In genomic region chr3:38045523-38045922, GRCm38 (mm10) we compare ENCODE assay signal across 12 mouse cellular contexts.
DNase-seq lines count a peak whose midpoint lies in the region; ATAC-seq and TF ChIP-seq lines count a peak whose summit lies in the region.
"Had no signal": no experiment of that assay in that cellular context is flagged by ENCODE, and none has a peak within 500 bp of the region (broad histone marks: within the 10 kb centered on the region; RNA-seq: fewer than 3 reads in every experiment).

No protein-coding gene starts in this region.

- H3K9ac ChIP-seq in kidney, embryonic 16.5 days (replicated peaks; ENCODE audit: low read length), result peak overlapping the region; percentile 22; the same call in 1 of the 2 replicates
- no peak overlapping the region for H3K9ac ChIP-seq in lung, postnatal 0 days (replicated peaks; ENCODE audit: low read depth)
- H3K9ac ChIP-seq: heart, embryonic 15.5 days; intestine, embryonic 15.5 days had no signal

- no peak for TF ChIP-seq EP300 in lung, postnatal 0 days (IDR thresholded peaks at IDR 0.05)

- no peak overlapping the region for H3K4me2 ChIP-seq in kidney, embryonic 16.5 days (replicated peaks; ENCODE audit: low read depth, low read length)
- H3K4me2 ChIP-seq in lung, postnatal 0 days (replicated peaks; ENCODE audit: low read depth, low read length), result no peak overlapping the region
- H3K4me2 ChIP-seq in myocyte (ENCODE audit: low read depth), result peak overlapping the region; percentile 33
- H3K4me2 ChIP-seq: heart, embryonic 15.5 days; intestine, embryonic 15.5 days had no signal

- no peaks in the 10 kb centered on the region for H3K9me3 ChIP-seq in kidney, embryonic 16.5 days (ENCODE audit: low read length)
- no peaks in the 10 kb centered on the region for H3K9me3 ChIP-seq in lung, postnatal 0 days (ENCODE audit: low read length)
- H3K9me3 ChIP-seq: heart, embryonic 15.5 days; intestine, embryonic 15.5 days had no signal

- no peak for ATAC-seq in kidney, embryonic 16.5 days (ENCODE audit: low FRiP score, low TSS enrichment)
- no peak for ATAC-seq in lung, postnatal 0 days
- no peak for ATAC-seq in inflammation-experienced regulatory T-cells, adult 6 months
- ATAC-seq: intestine, embryonic 15.5 days had no signal

- H3K79me2 ChIP-seq in myocyte (ENCODE audit: control insufficient read depth, insufficient read depth), result no peaks in the 10 kb centered on the region

- H3K36me3 ChIP-seq in kidney, embryonic 16.5 days (ENCODE audit: insufficient read depth, low read length), result no peaks in the 10 kb centered on the region
- H3K36me3 ChIP-seq in lung, postnatal 0 days (ENCODE audit: insufficient read depth, low read length), result no peaks in the 10 kb centered on the region
- no peaks in the 10 kb centered on the region for H3K36me3 ChIP-seq in myocyte (ENCODE audit: control insufficient read depth, insufficient read depth)
- H3K36me3 ChIP-seq: heart, embryonic 15.5 days; intestine, embryonic 15.5 days had no signal

- no peak overlapping the region for H3ac ChIP-seq in myocyte (ENCODE audit: control insufficient read depth, insufficient read length)

- 51% methylated on average over 6 of the region's 6 CpGs for WGBS in kidney, embryonic 16.5 days
- 40% methylated on average over 6 of the region's 6 CpGs for WGBS in lung, postnatal 0 days

- no peak for TF ChIP-seq POLR2A in myocyte (IDR thresholded peaks at IDR 0.05; ENCODE audit: insufficient read length, low read depth)

- H3K27ac ChIP-seq in kidney, embryonic 16.5 days (ENCODE audit: low read length), result no peak overlapping the region
- H3K27ac ChIP-seq in lung, postnatal 0 days (ENCODE audit: low read length), result no peak overlapping the region
- H3K27ac ChIP-seq: heart, embryonic 15.5 days; intestine, embryonic 15.5 days had no signal

- peaks cover 40% of the 10 kb centered on the region for H3K4me1 ChIP-seq in kidney, embryonic 16.5 days (ENCODE audit: insufficient read depth, low read length)
- peaks cover 7% of the 10 kb centered on the region; the same call in 1 of the 2 replicates for H3K4me1 ChIP-seq in lung, postnatal 0 days (ENCODE audit: insufficient read depth, low read depth, low read length)

- H3K4me3 ChIP-seq in kidney, embryonic 16.5 days (ENCODE audit: low read length), result no peak overlapping the region
- H3K4me3 ChIP-seq in lung, postnatal 0 days (ENCODE audit: low read depth, low read length), result no peak overlapping the region
- H3K4me3 ChIP-seq in myocyte, result no peak overlapping the region
- H3K4me3 ChIP-seq: heart, embryonic 15.5 days; intestine, embryonic 15.5 days had no signal

- TF ChIP-seq CTCF in lung, postnatal 0 days (IDR thresholded peaks at IDR 0.05), result peak; percentile 60

- H3K27me3 ChIP-seq in kidney, embryonic 16.5 days (ENCODE audit: insufficient read depth, low read length), result no peaks in the 10 kb centered on the region; the same call in 1 of the 2 replicates
- no peaks in the 10 kb centered on the region for H3K27me3 ChIP-seq in lung, postnatal 0 days (replicated peaks; ENCODE audit: insufficient read depth, low read length)
- no peaks in the 10 kb centered on the region for H3K27me3 ChIP-seq in myocyte (ENCODE audit: control insufficient read depth, insufficient read depth, insufficient read length)
- H3K27me3 ChIP-seq: intestine, embryonic 15.5 days had no signal

- DNase-seq in cerebellum, postnatal 25 days, result peak; percentile 19 to 44
- DNase-seq in cerebellum, adult 9-10 months, result no peak
- no peak for DNase-seq in kidney, adult 18-20 months
- DNase-seq in lung, postnatal 0 days (ENCODE audit: low spot score), result peak; percentile 12
- no peak for DNase-seq in lung, postnatal 25 days (ENCODE audit: low spot score)
- DNase-seq: liver; right cerebral cortex, adult 18-20 months had no signal

TF ChIP-seq in myocyte, 11 proteins besides CTCF, POLR2A, EP300 and RAD21:
- TF ChIP-seq CEBPB (IDR thresholded peaks at IDR 0.05; ENCODE audit: insufficient read depth, poor library complexity, severe bottlenecking) (no peak), USF1 (IDR thresholded peaks at IDR 0.05; ENCODE audit: low read depth) (no peak), MYOG (IDR thresholded peaks at IDR 0.05; ENCODE audit: control insufficient read depth in 1 of 3, insufficient read depth in 1 of 3, insufficient read length in 2 of 3, low read depth in 2 of 3) (no peak), TCF12 (IDR thresholded peaks at IDR 0.05; ENCODE audit: insufficient read depth, poor library complexity, severe bottlenecking) (no peak), MAX (IDR thresholded peaks at IDR 0.05; ENCODE audit: low read depth) (no peak), POLR2AphosphoS2 (IDR thresholded peaks at IDR 0.05; ENCODE audit: insufficient read length, low read depth) (no peak), REST (IDR thresholded peaks at IDR 0.05; ENCODE audit: insufficient read depth, insufficient read length) (no peak), TCF3 (IDR thresholded peaks at IDR 0.05; ENCODE audit: insufficient read length, low read depth) (no peak), MYOD1 (IDR thresholded peaks at IDR 0.05; ENCODE audit: control insufficient read depth in 1 of 3, insufficient read length in 2 of 3, low read depth in 2 of 3) (no peak), E2F4 (IDR thresholded peaks at IDR 0.05; ENCODE audit: insufficient read depth) (no peak), SRF (IDR thresholded peaks at IDR 0.05; ENCODE audit: control insufficient read depth, insufficient read length, low read depth) (no peak)

Comparison
In these comparisons a context has a peak if more than half of its experiments do, and no peak if none do; other contexts are left out.
1. DNase-seq: peak in cerebellum, postnatal 25 days (2 of 2) and lung, postnatal 0 days (single experiment); none in cerebellum, adult 9-10 months (single experiment), kidney, adult 18-20 months (single experiment) and lung, postnatal 25 days (single experiment).